Mouse (Mus musculus) heart, embryonic 11.5 days (tissue): ENCODE data around the gene Ptprk. TPM values are rescaled to one million over a fixed set of nuclear protein-coding genes. Genes with fewer than 3 reads are reported as not detected.

Experiments used
- ATAC-seq: fragments of 200-750 bp; cut with Nextera tagmentation; replicated peaks from 2 replicates; pipeline ENCODE4 v1.8.0; 2017; ENCODE audit warnings: moderate library complexity; ENCODE audit not compliant: insufficient number of reproducible peaks, low FRiP score, low TSS enrichment
- H3K27ac ChIP-seq: fragments of 300-500 bp; sonication (generic); 2 replicates; pipeline ENCODE4 v1.5.1; 2014; ENCODE audit warnings: mild to moderate bottlenecking, low read depth, low read length
- H3K27me3 ChIP-seq: fragments of 300-500 bp; sonication (generic); 2 replicates; pipeline ENCODE4 v1.6.1; 2014; ENCODE audit warnings: mild to moderate bottlenecking, low read length, mixed read lengths; ENCODE audit not compliant: control insufficient read depth, insufficient read depth
- H3K36me3 ChIP-seq: fragments of 300-500 bp; sonication (generic); 2 replicates; pipeline ENCODE4 v1.6.1; 2014; ENCODE audit warnings: mild to moderate bottlenecking, low read length, moderate library complexity, mixed read lengths; ENCODE audit not compliant: control insufficient read depth, insufficient read depth
- H3K4me1 ChIP-seq: fragments of 300-500 bp; sonication (generic); 2 replicates; pipeline ENCODE4 v1.6.1; 2014; ENCODE audit warnings: low read length; ENCODE audit not compliant: control insufficient read depth, insufficient read depth
- H3K4me2 ChIP-seq: fragments of 300-500 bp; sonication (generic); 2 replicates; pipeline ENCODE4 v1.6.1; 2014; ENCODE audit warnings: mild to moderate bottlenecking, moderate library complexity
- H3K4me3 ChIP-seq: fragments of 300-500 bp; sonication (generic); 2 replicates; pipeline ENCODE4 v1.5.1; 2014; ENCODE audit warnings: low read depth, low read length
- H3K9ac ChIP-seq: fragments of 300-500 bp; sonication (generic); 2 replicates; pipeline ENCODE4 v1.6.1; 2014; ENCODE audit warnings: mild to moderate bottlenecking, low read depth, low read length, moderate library complexity
- H3K9me3 ChIP-seq: fragments of 300-500 bp; sonication (generic); replicated peaks from 2 replicates; pipeline ENCODE4 v1.6.1; 2016; ENCODE audit warnings: low read length; ENCODE audit not compliant: control insufficient read depth
- WGBS: fragments of 180-500 bp; shearing (Covaris S2); extraction: QIAGEN DNeasy Blood & Tissue Kit; methylation state at CpG from one replicate; pipeline ENCODE4 v1.1.7; 2014; ENCODE audit not compliant: insufficient replicate concordance; 5-methylcytosine and 5-hydroxymethylcytosine counted together
- polyA plus RNA-seq: library from polyadenylated mRNA; unstranded; fragments of >200 nt; fragmentation: Nextera tagmentation; extraction: Ambion mirVana; gene quantifications from 2 replicates; pipeline ENCODE4 v1.2.1, GENCODE M21; 2014

Ptprk gene
- polyA plus RNA-seq, 1 experiment from 2014 or later, result 42.1 TPM

DNA sequence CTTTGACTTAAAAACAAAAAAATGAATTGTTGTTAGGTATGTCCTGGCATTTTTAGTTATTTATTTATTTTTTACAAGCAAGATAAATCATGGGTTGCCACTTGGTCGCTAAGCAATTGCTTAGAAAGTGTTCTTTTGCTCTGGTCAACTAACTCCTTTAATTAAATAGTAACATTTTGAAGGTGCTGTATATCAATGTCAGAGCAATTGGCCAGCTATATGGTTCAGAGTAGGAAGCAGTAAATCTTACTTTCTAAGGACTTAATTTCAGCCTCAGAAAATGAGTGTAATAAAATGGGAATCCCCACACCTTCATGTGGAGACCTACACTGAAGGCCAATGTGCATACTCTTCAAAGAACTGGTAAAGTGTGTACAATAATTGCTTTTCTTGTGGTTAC, 300.3 kb downstream of the Ptprk start:
- Histone ChIP-seq H3K27ac (no peak overlapping the region), H3K9ac (no peak overlapping the region), H3K27me3 (no peaks in the 10 kb centered on the region), H3K36me3 (no peaks in the 10 kb centered on the region), H3K4me3 (no peak overlapping the region), H3K4me2 (no peak overlapping the region), H3K4me1 (peaks cover 2% of the 10 kb centered on the region; the same call in 1 of the 2 replicates), H3K9me3 (no peaks in the 10 kb centered on the region)
- WGBS, result 69% methylated on average over 1 of the region's 1 CpGs
- no peak for ATAC-seq

DNA sequence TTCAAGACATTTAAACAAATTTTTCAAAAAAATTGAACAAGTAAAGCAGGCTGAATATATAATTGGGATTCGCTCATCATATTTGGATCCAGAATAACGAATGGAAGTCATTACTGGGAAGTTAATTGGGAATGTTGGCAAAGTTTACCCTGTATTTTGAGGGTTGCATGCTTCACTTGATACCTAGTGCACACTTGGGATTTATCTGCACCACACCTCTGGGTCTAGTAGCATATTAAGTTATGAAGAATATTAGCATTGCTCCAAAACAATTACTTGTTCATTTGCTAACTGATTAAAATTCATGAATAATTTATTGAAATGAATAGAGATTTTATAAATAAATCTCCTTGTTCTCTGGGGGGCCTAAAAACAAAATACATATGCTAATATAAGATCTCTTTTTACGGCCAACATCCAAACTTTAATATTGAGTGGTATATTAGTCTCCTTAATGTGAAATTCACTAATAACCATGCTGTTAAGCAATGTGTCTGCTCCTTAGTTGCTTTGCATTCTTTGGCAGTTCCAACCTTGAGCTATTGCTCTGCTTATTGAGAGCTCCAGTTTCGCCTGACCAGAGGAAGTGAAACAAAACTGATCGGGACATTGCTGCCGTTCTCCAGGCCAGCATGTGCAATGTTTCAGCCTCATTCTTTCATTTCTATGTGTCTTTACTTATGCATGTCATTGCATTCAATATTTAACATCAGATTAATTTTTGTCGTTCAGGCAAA, 305.3 kb downstream of the Ptprk start:
- WGBS, result 86% methylated on average over 7 of the region's 7 CpGs
- Histone ChIP-seq H3K4me1 (no peaks in the 10 kb centered on the region), H3K27ac (no peak overlapping the region), H3K9ac (no peak overlapping the region), H3K4me3 (no peak overlapping the region), H3K9me3 (no peaks in the 10 kb centered on the region), H3K4me2 (no peak overlapping the region), H3K27me3 (no peaks in the 10 kb centered on the region), H3K36me3 (no peaks in the 10 kb centered on the region)
- no peak for ATAC-seq

DNA sequence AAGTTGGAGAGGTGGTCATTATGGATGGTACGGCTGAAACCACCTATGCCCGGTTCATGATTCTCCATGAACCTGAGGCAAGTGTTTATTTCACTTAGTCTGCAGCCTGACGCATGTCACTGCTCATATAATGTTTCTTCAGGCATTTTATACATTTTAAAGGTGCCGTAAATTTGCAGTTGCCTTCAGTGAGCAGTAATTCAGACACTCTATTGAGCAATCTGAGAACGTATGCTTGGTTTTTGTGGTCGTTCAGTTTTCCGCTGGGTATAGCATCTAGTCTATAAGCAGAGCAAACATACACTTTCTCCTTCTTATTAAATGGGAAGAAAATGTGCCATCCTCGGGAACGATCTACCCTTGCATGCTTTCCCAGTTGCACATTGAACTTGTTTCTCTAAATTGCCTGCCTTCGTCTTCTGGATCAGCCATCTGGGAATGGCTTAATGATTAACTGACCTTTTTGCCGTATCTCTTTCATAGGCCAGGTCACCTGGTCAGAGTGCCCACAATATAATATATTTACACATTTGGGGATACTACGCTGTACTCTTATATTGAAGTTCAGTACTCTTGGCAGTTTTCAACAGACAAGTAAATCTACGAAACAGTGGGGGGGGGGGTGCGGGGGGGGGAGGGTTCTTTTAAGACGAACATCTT, 313.1 kb downstream of the Ptprk start:
- Histone ChIP-seq H3K27me3 (no peaks in the 10 kb centered on the region), H3K4me1 (no peaks in the 10 kb centered on the region), H3K27ac (no peak overlapping the region), H3K4me3 (no peak overlapping the region), H3K4me2 (no peak overlapping the region), H3K9ac (no peak overlapping the region), H3K9me3 (no peaks in the 10 kb centered on the region), H3K36me3 (no peaks in the 10 kb centered on the region)
- ATAC-seq, result no peak
- 87% methylated on average over 15 of the region's 15 CpGs for WGBS

DNA sequence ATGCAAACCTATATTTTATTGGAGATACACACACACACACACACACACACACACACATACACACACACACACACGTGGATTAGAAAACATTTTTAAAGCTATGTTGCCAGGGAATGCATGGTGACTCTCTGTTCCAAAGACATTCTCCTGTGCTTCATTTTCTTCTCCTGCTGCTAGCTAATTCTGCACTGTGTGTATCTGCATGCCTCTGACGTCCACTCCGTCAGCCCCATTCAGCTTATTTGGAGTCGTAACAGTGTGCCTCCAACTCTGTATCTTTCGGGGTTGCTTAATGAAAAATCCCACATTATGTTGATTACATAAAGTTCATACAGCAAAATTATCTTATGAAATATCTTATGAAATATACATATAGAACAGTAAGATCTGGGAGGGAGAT, 316.5 kb downstream of the Ptprk start:
- no peak overlapping the region for H3K9ac ChIP-seq
- no peaks in the 10 kb centered on the region for H3K36me3 ChIP-seq
- H3K4me1 ChIP-seq, result no peaks in the 10 kb centered on the region
- no peak overlapping the region for H3K4me2 ChIP-seq
- ATAC-seq, result no peak
- WGBS, result 91% methylated on average over 5 of the region's 5 CpGs
- H3K27ac ChIP-seq, result no peak overlapping the region
- H3K9me3 ChIP-seq, result no peaks in the 10 kb centered on the region
- H3K27me3 ChIP-seq, result no peaks in the 10 kb centered on the region
- no peak overlapping the region for H3K4me3 ChIP-seq

DNA sequence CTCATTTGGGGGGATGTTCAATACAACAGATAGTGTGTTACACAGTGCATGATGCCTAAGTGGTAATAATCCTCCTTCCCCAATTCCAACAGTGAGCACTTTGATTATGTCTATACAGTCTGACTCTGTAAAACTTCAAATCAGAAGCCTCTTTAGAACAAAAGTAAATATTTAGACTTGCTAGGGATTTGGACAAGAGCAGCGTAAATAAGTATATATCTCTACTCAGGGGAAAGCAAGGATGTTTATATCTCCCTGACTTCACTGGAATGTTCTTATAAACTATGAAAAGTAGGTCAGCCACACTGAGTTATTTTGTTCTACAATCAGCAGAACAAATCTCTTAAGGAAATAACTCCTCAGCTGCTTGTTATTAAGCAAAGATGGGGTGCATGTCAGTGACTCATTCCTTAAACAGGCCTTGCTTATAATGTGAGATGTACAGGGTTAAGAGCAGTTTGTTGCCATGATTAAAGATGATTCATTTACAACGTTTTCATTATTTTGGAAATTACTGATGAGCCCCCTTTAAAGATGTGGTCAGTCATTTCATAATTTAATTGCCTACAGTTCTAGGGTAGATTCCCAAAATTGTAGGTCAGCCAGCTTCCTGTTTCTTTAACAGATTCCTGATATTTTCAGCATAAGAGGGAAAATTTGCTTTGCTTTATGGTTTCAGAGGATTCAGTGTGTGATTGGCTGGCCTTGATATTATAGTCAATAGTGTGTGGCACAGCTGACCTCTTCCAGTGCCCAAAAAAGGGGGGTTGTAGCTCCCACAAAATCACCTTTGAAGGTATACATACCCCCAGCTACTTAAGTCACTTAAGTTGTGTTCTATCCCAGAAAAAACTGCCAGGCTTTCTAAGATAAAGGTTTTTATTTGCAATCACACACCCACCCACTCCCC, 321.2 kb downstream of the Ptprk start:
- no peak for ATAC-seq

DNA sequence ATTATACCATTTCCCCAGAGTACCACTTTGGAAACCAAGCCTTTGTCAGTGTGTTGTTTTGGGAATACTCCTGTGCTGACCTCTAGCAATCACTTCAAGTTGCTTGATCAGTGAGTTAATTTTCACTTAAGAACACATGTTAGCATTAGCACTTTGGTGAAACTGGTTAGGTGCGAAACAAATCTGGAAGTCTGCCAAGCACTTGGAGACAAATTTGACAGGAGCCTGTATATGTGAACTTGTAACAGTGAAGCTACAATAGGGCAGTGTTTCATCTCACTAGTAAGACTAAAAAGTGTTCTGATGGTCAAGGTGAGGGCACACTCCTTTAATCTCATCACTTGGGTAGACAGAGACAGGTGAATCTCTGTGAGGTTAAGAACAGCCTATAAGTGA, 321.9 kb downstream of the Ptprk start:
- no peak for ATAC-seq
- Histone ChIP-seq H3K36me3 (no peaks in the 10 kb centered on the region), H3K9me3 (no peaks in the 10 kb centered on the region), H3K27ac (no peak overlapping the region), H3K4me2 (no peak overlapping the region), H3K4me1 (peaks cover 4% of the 10 kb centered on the region; the same call in 1 of the 2 replicates), H3K9ac (no peak overlapping the region), H3K27me3 (no peaks in the 10 kb centered on the region), H3K4me3 (no peak overlapping the region)
- WGBS, result 64% methylated on average over 1 of the region's 1 CpGs

More for the DNA sequence above, 321.2 kb downstream of the Ptprk start:
- 65% methylated on average over 2 of the region's 2 CpGs for WGBS
- no peaks in the 10 kb centered on the region for H3K36me3 ChIP-seq
- no peaks in the 10 kb centered on the region for H3K27me3 ChIP-seq
- no peak overlapping the region for H3K4me3 ChIP-seq
- no peak overlapping the region for H3K9ac ChIP-seq
- peaks cover 4% of the 10 kb centered on the region; the same call in 1 of the 2 replicates for H3K4me1 ChIP-seq
- H3K27ac ChIP-seq, result no peak overlapping the region
- H3K4me2 ChIP-seq, result no peak overlapping the region
- H3K9me3 ChIP-seq, result no peaks in the 10 kb centered on the region

DNA sequence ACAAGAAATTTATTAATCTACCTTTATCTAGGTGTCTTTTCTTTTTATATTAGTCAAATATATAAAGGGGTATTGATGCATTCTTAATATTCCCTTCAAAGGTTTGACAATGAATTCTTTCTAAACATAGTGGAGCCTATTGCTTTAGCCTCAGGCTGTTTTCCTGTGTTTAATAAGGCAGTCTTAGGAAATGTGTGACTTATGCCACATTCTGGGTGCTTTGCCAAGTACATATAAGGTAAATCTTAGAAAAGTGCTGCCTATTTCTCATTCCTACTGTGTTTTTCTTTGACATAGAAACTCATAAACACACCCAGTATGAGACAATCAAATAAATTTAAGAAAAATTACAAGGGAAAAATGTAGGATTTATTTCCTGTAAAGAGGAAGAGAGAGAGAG, 327.2 kb downstream of the Ptprk start:
- no peaks in the 10 kb centered on the region for H3K36me3 ChIP-seq
- no peak for ATAC-seq
- H3K9me3 ChIP-seq, result no peaks in the 10 kb centered on the region
- H3K9ac ChIP-seq, result no peak overlapping the region
- H3K27ac ChIP-seq, result no peak overlapping the region
- H3K4me3 ChIP-seq, result no peak overlapping the region
- no peak overlapping the region for H3K4me2 ChIP-seq
- H3K4me1 ChIP-seq, result no peaks in the 10 kb centered on the region
- H3K27me3 ChIP-seq, result no peaks in the 10 kb centered on the region

DNA sequence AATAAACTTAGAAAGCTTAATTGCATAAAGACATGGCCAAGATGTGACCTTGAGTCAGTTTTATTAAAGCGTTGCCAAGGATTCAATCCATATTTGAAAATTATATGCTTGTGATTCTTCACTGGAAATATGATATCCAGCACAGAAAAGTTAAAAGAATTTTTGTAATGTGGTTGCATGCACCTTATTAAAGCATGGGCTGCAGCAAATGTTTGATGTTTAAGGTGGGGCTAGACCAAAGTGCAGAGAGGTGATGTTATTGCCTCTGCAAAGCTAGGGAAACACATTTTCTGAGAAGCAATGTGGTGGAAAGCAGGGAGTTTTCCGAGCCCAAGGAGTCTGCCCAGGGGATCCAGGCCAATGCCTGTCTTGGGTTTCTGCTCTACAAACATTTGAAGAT, 334.4 kb downstream of the Ptprk start:
- WGBS, result 83% methylated on average over 2 of the region's 2 CpGs
- Histone ChIP-seq H3K4me3 (no peak overlapping the region), H3K4me2 (no peak overlapping the region), H3K9ac (no peak overlapping the region), H3K27me3 (no peaks in the 10 kb centered on the region), H3K27ac (no peak overlapping the region), H3K9me3 (no peaks in the 10 kb centered on the region), H3K4me1 (no peaks in the 10 kb centered on the region), H3K36me3 (no peaks in the 10 kb centered on the region)
- ATAC-seq, result no peak
